Comparison of ENCODE assay signal across 8 mouse cellular contexts in genomic region chr10:82859533-82859915, GRCm38 (mm10). TPM values are rescaled to one million over a fixed set of nuclear protein-coding genes. Genes with fewer than 3 reads are reported as not detected.
DNase-seq lines count a peak whose midpoint lies in the region; ATAC-seq lines count a peak whose summit lies in the region.

No protein-coding gene starts in this region.

- no peaks in the 10 kb centered on the region for H3K9me3 ChIP-seq in forebrain, embryonic 15.5 days
- H3K9me3 ChIP-seq in intestine, embryonic 14.5 days (ENCODE audit: control insufficient read depth, low read length): no peaks in the 10 kb centered on the region
- H3K9me3 ChIP-seq in liver, embryonic 16.5 days (replicated peaks; ENCODE audit: control insufficient read depth, low read length): no peaks in the 10 kb centered on the region
- no peaks in the 10 kb centered on the region for H3K9me3 ChIP-seq in neural tube, embryonic 14.5 days (ENCODE audit: control insufficient read depth, low read length)

- peak overlapping the region; percentile 89 for H3K27ac ChIP-seq in forebrain, embryonic 15.5 days (replicated peaks)
- H3K27ac ChIP-seq in intestine, embryonic 14.5 days (ENCODE audit: low read depth): peak overlapping the region; percentile 97
- peak overlapping the region; percentile 90 for H3K27ac ChIP-seq in liver, embryonic 16.5 days (ENCODE audit: low read length)
- peak overlapping the region; percentile 80 for H3K27ac ChIP-seq in neural tube, embryonic 14.5 days (ENCODE audit: low read depth, low read length)

- peaks cover 10% of the 10 kb centered on the region for H3K36me3 ChIP-seq in forebrain, embryonic 15.5 days
- H3K36me3 ChIP-seq in intestine, embryonic 14.5 days (ENCODE audit: control insufficient read depth, insufficient read depth, low read length): peaks cover 15% of the 10 kb centered on the region
- H3K36me3 ChIP-seq in liver, embryonic 16.5 days (ENCODE audit: control insufficient read depth, insufficient read depth): peaks cover 9% of the 10 kb centered on the region
- H3K36me3 ChIP-seq in neural tube, embryonic 14.5 days (ENCODE audit: control insufficient read depth, insufficient read depth, low read length): 0 out of 2 replicates have a peak, but pooled peaks cover 4% of the 10 kb centered on the region

- peak overlapping the region; percentile 80 for H3K9ac ChIP-seq in forebrain, embryonic 15.5 days (replicated peaks)
- H3K9ac ChIP-seq in intestine, embryonic 14.5 days (ENCODE audit: low read length): peak overlapping the region; percentile 85
- H3K9ac ChIP-seq in liver, embryonic 16.5 days (ENCODE audit: low read depth, low read length): peak overlapping the region; percentile 84
- peak overlapping the region; percentile 66 for H3K9ac ChIP-seq in neural tube, embryonic 14.5 days (replicated peaks; ENCODE audit: low read depth, low read length)

- peaks cover 35% of the 10 kb centered on the region for H3K4me1 ChIP-seq in forebrain, embryonic 15.5 days
- peaks cover 33% of the 10 kb centered on the region for H3K4me1 ChIP-seq in intestine, embryonic 14.5 days (replicated peaks; ENCODE audit: control insufficient read depth, insufficient read depth, low read length)
- H3K4me1 ChIP-seq in liver, embryonic 16.5 days (ENCODE audit: control insufficient read depth, low read depth, low read length): peaks cover 30% of the 10 kb centered on the region
- peaks cover 28% of the 10 kb centered on the region for H3K4me1 ChIP-seq in neural tube, embryonic 14.5 days (ENCODE audit: control insufficient read depth, insufficient read depth, low read length)

- H3K27me3 ChIP-seq in forebrain, embryonic 15.5 days: no peaks in the 10 kb centered on the region
- no peaks in the 10 kb centered on the region for H3K27me3 ChIP-seq in intestine, embryonic 14.5 days (replicated peaks; ENCODE audit: control insufficient read depth, insufficient read depth, low read length)
- no peaks in the 10 kb centered on the region for H3K27me3 ChIP-seq in liver, embryonic 16.5 days (ENCODE audit: control insufficient read depth, insufficient read depth, low read depth, low read length)
- no peaks in the 10 kb centered on the region for H3K27me3 ChIP-seq in neural tube, embryonic 14.5 days (ENCODE audit: control insufficient read depth, insufficient read depth, low read length)

- DNase-seq in urinary bladder, postnatal 36 days (ENCODE audit: low spot score in 2 of 2): peak; percentile 24 to 29
- DNase-seq in urinary bladder, postnatal 10 days (ENCODE audit: low spot score): no peak
- DNase-seq in c-Kit-positive CD71-positive TER-119-positive erythroid progenitor cells, embryonic 14.5 days (ENCODE audit: low spot score): peak; percentile 70
- peak; percentile 74 for DNase-seq in intestine, embryonic 14.5 days (ENCODE audit: low spot score)
- DNase-seq in urinary bladder, adult 2 months (ENCODE audit: low spot score): no peak

- peak overlapping the region; percentile 76 for H3K4me2 ChIP-seq in forebrain, embryonic 15.5 days (replicated peaks)
- H3K4me2 ChIP-seq in intestine, embryonic 14.5 days (ENCODE audit: low read length): peak overlapping the region; percentile 84
- H3K4me2 ChIP-seq in liver, embryonic 16.5 days (ENCODE audit: low read depth, low read length): peak overlapping the region; percentile 85
- H3K4me2 ChIP-seq in neural tube, embryonic 14.5 days (ENCODE audit: low read depth, low read length): peak overlapping the region; percentile 65

- peak overlapping the region; percentile 63 for H3K4me3 ChIP-seq in forebrain, embryonic 15.5 days
- peak overlapping the region; percentile 61 for H3K4me3 ChIP-seq in intestine, embryonic 14.5 days (ENCODE audit: low read depth, low read length)
- peak overlapping the region; percentile 78 for H3K4me3 ChIP-seq in liver, embryonic 16.5 days (ENCODE audit: low read depth, low read length)
- H3K4me3 ChIP-seq in neural tube, embryonic 14.5 days (ENCODE audit: low read depth, low read length): peak overlapping the region; percentile 66

- peak; percentile 62 for ATAC-seq in forebrain, embryonic 15.5 days (replicated peaks)
- peak; percentile 59 for ATAC-seq in intestine, embryonic 14.5 days (replicated peaks; ENCODE audit: low FRiP score, low TSS enrichment, low read depth)
- peak; percentile 65 for ATAC-seq in liver, embryonic 16.5 days (ENCODE audit: low read depth)
- ATAC-seq in neural tube, embryonic 14.5 days (ENCODE audit: low read depth): peak; percentile 67

- WGBS in forebrain, embryonic 15.5 days: 0% methylated on average over 8 of the region's 8 CpGs
- WGBS in intestine, embryonic 14.5 days: under 1% methylated on average over 8 of the region's 8 CpGs
- under 1% methylated on average over 8 of the region's 8 CpGs for WGBS in liver, embryonic 16.5 days (ENCODE audit: insufficient replicate concordance)
- under 1% methylated on average over 8 of the region's 8 CpGs for WGBS in neural tube, embryonic 14.5 days

RNA-seq across cellular contexts. Expression of gene Eid3, which starts 6.9 kb away (rescaled TPM):
- 0.22 and 0.51 TPM in 2 replicates for polyA plus RNA-seq in forebrain, embryonic 15.5 days (2015; fragmentation: Nextera tagmentation; extraction: Ambion mirVana)
- 0.31 and 0.63 TPM in 2 replicates for polyA plus RNA-seq in intestine, embryonic 14.5 days (2014; fragmentation: Nextera tagmentation; extraction: Ambion mirVana)
- 0.13 and 0.18 TPM in 2 replicates for polyA plus RNA-seq in liver, embryonic 16.5 days (2015; fragmentation: Nextera tagmentation; extraction: Ambion mirVana)
- 0.81 and 0.88 TPM in 2 replicates for polyA plus RNA-seq in neural tube, embryonic 14.5 days (2014; fragmentation: Nextera tagmentation; extraction: Ambion mirVana)
- polyA plus RNA-seq in urinary bladder, adult 2 months (2012; rRNA removed): 0.22 and 0.77 TPM in 2 replicates

RNA-seq across cellular contexts. Expression of gene Txnrd1, which starts 25.8 kb away (rescaled TPM):
- 172 and 174 TPM in 2 replicates for polyA plus RNA-seq in forebrain, embryonic 15.5 days (2015; fragmentation: Nextera tagmentation; extraction: Ambion mirVana)
- 124 and 128 TPM in 2 replicates for polyA plus RNA-seq in intestine, embryonic 14.5 days (2014; fragmentation: Nextera tagmentation; extraction: Ambion mirVana)
- 44.1 and 46.1 TPM in 2 replicates for polyA plus RNA-seq in liver, embryonic 16.5 days (2015; fragmentation: Nextera tagmentation; extraction: Ambion mirVana)
- 110 and 132 TPM in 2 replicates for polyA plus RNA-seq in neural tube, embryonic 14.5 days (2014; fragmentation: Nextera tagmentation; extraction: Ambion mirVana)
- 53.3 and 59.4 TPM in 2 replicates for polyA plus RNA-seq in urinary bladder, adult 2 months (2012; rRNA removed)

Comparison
In these comparisons a context has a peak if more than half of its experiments do, and no peak if none do; other contexts are left out.
1. DNase-seq: peak in urinary bladder, postnatal 36 days (2 of 2), c-Kit-positive CD71-positive TER-119-positive erythroid progenitor cells, embryonic 14.5 days (single experiment) and intestine, embryonic 14.5 days (single experiment); none in urinary bladder, postnatal 10 days (single experiment) and urinary bladder, adult 2 months (single experiment).
2. Peak in every context shown above with its lines, with median percentiles within 50 percentile points of each other: ATAC-seq, H3K27ac ChIP-seq, H3K4me2 ChIP-seq, H3K4me3 ChIP-seq and H3K9ac ChIP-seq.